Mouse (Mus musculus): ENCODE data around the gene Hamp.

Hamp gene

DNA sequence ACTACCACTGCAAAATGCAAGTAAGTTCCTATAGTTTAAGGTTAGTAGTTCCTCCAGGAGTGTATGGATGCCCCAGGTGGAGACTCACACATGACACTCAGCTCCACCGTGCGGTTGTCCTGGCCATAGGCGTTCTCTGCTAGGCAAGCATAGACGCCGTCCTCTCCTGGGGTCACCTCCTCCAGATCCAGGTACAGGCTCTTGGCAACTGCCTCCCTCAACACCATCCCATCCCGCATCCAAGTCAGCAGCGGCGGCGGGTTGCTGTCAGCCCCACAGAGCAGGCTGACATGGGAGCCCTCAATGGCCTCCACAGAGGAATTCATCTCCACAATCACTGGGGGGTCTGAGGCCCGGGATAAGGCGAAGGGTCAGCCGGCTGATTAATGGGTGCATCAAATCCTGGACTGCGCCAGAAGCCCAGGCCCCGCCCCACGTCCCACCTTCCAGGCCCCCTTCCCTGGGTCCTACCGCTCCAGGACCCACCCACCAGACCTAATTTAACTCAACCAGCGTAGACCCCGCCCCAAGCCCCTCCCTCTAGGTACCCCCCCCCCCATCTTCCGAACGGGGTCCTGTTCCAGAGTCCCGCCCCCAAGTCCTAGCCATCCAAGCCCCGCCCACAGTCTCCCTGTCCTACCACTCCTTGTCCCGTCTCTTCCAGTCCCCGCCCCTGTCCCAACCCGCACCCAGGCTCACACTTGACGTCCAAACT, 35.4 kb downstream of the Hamp start:
- no peak for DNase-seq (ENCODE audit: low spot score)

DNA sequence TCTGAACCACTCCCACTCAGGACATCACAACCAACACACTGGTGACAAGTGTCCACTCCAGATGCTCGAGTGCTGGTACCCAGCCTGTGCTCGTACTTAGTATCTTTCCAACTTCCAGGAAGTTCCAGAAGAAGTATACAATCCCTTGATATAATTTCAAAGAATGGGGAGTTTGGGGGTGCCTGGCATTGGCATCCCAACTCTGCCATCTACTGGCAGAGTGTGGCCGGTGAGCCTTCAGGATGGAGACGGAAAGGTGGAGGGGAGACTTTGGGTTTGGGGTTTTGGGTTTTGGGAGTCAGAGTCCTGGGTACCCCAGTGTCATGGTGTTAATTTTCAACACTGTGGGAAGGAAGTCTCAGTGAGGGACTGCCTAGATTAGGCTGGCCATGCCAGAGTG, 39.8 kb downstream of the Hamp start:
- DNase-seq (ENCODE audit: low spot score), result no peak

DNA sequence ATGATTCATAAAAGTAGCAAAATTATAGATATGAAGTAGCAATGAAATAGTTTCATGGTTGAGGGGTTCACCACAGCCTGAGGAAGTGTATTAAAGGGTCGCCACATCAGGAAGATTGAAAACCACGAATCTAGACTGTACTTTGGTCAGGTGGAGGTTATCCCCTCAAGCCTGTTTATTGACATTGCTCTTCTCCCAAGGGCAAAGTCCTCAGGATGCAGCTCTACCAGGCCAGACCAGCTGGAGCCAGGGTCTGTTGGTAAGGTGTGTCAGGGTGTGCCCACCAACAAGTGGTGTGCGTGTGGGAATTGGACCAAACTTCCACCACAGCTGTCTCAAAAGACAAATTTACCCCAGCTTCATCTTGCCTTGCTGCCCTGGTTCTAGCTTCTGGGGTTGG, 48.6 kb downstream of the Hamp start:
- DNase-seq (ENCODE audit: low spot score), result no peak

DNA sequence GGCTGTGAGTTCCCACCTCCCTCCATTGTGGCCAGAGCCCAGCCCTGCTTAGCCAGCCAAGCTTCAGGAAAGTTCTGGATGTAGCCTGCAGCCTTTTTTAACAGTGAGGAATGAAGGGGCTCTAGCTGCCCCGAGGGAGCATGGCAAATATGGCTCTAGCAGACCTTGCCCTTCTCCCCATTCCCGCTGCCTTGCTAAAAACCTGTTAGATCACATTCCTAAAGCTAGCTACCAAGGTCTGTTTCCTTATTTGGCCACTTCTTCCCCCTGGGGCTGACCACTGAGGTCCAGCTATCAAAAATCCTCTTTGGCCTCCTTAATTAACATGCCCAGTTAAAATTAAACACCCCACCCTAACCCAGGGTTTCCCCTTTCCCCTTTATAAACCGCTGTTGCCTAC, 51.3 kb downstream of the Hamp start:
- DNase-seq (ENCODE audit: low spot score), result no peak

Data from ovary, postnatal 36 days (tissue).